Mouse (Mus musculus): ENCODE measurements around the gene Gm42688. TPM values are rescaled to one million over a fixed set of nuclear protein-coding genes. Genes with fewer than 3 reads are reported as not detected.

Gm42688 gene
- polyA plus RNA-seq (2015; fragmentation: Nextera tagmentation; extraction: Ambion mirVana), result 2.3 and 2.6 TPM in 2 replicates

DNA sequence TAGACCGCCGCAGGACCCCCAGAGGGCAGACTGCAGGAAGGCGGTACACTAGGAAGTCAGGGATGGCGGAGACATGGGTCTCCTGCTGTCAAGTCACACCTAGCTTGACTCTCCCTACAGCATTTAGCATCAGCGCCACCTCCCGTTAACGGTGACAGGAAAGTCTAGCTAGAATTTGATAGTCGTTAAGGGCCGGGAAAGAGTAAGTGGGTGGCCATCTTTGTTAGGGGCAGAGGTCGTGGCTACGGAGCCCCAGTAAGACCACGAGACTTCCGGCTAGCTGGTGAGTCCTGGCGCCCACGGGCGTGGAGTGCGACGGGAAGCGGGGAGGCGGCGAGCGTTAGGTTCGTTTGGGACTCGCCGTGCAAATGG lies at the start of gene Gm42688, which contains the start of gene Ccdc142:
TSS of gene Gm42688 (plus strand) at position 302 of the 372 bp plus-strand sequence.
TSS of gene Ccdc142 (plus strand) at position 286 of the 372 bp plus-strand sequence.
- WGBS, result 2% methylated on average over 25 of the region's 25 CpGs
- Histone ChIP-seq H3K4me3 (peak within 1 kb of the TSS; percentile 75), H3K27ac (peak within 1 kb of the TSS; percentile 70), H3K9ac (peak within 1 kb of the TSS; percentile 82), H3K4me1 (peaks cover 25% of the 10 kb centered on the region), H3K4me2 (peak within 1 kb of the TSS; percentile 100), H3K9me3 (replicated peaks) (no peaks in the 10 kb centered on the region), H3K36me3 (ENCODE audit: poor library complexity, severe bottlenecking) (0 out of 2 replicates have a peak, but pooled peaks cover 7% of the 10 kb centered on the region), H3K27me3 (peaks cover 19% of the 10 kb centered on the region)
- peak; percentile 86 for ATAC-seq

GRCm38 (mm10) chr6:83053136-83053960 lies 48.1 kb upstream of the Gm42688 start:
- H3K4me2 ChIP-seq, result peak overlapping the region; percentile 94
- H3K9me3 ChIP-seq (replicated peaks), result no peaks in the 10 kb centered on the region
- H3K4me3 ChIP-seq, result peak overlapping the region; percentile 99
- H3K27ac ChIP-seq, result peak overlapping the region; percentile 70
- peaks cover 29% of the 10 kb centered on the region for H3K4me1 ChIP-seq
- no peaks in the 10 kb centered on the region for H3K27me3 ChIP-seq
- 3% methylated on average over 26 of the region's 26 CpGs for WGBS
- peaks cover 40% of the 10 kb centered on the region for H3K36me3 ChIP-seq (ENCODE audit: poor library complexity, severe bottlenecking)
- H3K9ac ChIP-seq, result peak overlapping the region; percentile 86
- no peak for ATAC-seq

DNA sequence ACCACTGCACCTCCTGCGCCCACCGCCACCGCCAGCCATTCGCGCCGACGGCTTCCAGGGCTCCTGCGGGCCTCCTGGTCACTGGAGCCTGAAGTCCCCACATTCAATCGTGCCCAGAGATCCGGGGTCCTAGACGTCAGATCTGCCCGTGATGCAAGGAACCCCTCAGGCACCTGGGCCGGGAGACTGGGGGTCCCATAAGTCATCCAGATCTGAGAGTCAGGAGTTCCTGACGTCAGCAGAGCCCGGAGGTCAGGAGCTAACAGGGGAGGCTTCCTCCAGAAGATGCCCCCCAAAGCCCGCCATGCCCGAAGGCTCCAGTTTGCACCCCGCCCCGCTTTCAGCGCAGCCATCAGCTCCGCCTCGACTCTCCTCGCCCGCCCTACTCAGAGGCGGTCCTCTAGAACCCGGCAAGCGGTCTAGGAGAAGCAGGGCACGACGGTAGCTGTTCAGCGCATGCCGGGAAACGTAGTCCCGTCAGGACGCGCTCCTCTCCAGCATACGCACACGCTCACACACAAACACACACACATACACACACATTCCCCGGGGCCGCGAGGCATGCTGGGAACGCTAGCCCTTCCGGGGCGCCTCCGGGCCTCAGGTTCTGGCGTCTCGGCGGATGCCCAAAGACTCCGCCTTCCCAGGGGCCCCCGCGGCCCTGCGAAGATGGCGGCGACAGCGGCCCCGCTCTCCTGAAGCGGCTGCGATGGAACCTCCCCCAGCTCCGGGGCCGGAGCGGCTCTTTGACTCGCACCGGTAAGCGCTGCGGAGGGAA lies 47.2 kb upstream of the Gm42688 start, which contains the start of gene Aup1:
TSS of gene Aup1 (plus strand) at position 448 of the 778 bp plus-strand sequence.
- WGBS, result under 1% methylated on average over 64 of the region's 64 CpGs
- Histone ChIP-seq H3K27ac (peak within 1 kb of the TSS; percentile 70), H3K4me2 (peak within 1 kb of the TSS; percentile 94), H3K9me3 (replicated peaks) (no peaks in the 10 kb centered on the region), H3K36me3 (ENCODE audit: poor library complexity, severe bottlenecking) (peaks cover 40% of the 10 kb centered on the region), H3K27me3 (peaks cover 2% of the 10 kb centered on the region; the same call in 1 of the 2 replicates), H3K9ac (peak within 1 kb of the TSS; percentile 86), H3K4me1 (peaks cover 29% of the 10 kb centered on the region), H3K4me3 (peak within 1 kb of the TSS; percentile 99)
- ATAC-seq, result peak; percentile 98

GRCm38 (mm10) chr6:83054871-83055431 lies 46.5 kb upstream of the Gm42688 start, which contains the start of gene Htra2:
TSS of gene Htra2 (minus strand) at chr6:83055273.
- H3K4me3 ChIP-seq, result peak within 1 kb of the TSS; percentile 99
- H3K9ac ChIP-seq, result peak within 1 kb of the TSS; percentile 86
- H3K4me2 ChIP-seq, result peak within 1 kb of the TSS; percentile 94
- no peaks in the 10 kb centered on the region for H3K9me3 ChIP-seq (replicated peaks)
- H3K4me1 ChIP-seq, result peaks cover 29% of the 10 kb centered on the region
- peaks cover 7% of the 10 kb centered on the region; the same call in 1 of the 2 replicates for H3K27me3 ChIP-seq
- peak; percentile 39 for ATAC-seq
- WGBS, result 0% methylated on average over 44 of the region's 50 CpGs
- peak within 1 kb of the TSS; percentile 70 for H3K27ac ChIP-seq
- H3K36me3 ChIP-seq (ENCODE audit: poor library complexity, severe bottlenecking), result peaks cover 40% of the 10 kb centered on the region

DNA sequence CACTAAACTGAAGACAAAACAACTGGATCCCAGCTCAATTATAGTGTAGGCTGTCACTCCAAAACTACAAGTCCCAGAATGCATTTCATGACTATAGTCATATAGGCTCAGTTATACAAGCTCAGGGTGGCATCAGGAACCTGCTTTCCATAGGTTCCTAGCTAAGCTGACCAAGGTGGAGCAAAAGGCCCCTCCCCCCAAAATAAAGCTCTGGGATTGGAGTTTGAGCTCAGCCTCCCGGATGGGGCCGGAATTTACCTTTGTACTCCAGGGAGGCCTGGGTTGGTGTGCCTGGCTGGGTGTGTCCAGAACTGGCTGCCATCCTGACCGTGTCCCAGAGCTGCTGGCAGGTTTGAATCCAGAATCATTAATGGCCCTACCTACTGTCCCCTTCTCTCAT lies 43.6 kb upstream of the Gm42688 start, which contains the start of gene Dqx1:
TSS of gene Dqx1 (plus strand) at position 55 of the 400 bp plus-strand sequence.
- Histone ChIP-seq H3K4me1 (peaks cover 23% of the 10 kb centered on the region), H3K36me3 (ENCODE audit: poor library complexity, severe bottlenecking) (peaks cover 23% of the 10 kb centered on the region), H3K27me3 (peaks cover 32% of the 10 kb centered on the region), H3K9ac (no peak within 1 kb of the TSS), H3K4me2 (no peak within 1 kb of the TSS), H3K9me3 (replicated peaks) (no peaks in the 10 kb centered on the region), H3K27ac (no peak within 1 kb of the TSS), H3K4me3 (no peak within 1 kb of the TSS)
- no peak for ATAC-seq
- 65% methylated on average over 3 of the region's 3 CpGs for whole genome bisulfite sequencing

- Histone ChIP-seq H3K4me2 (no peak overlapping the region), H3K9ac (no peak overlapping the region), H3K27me3 (peaks cover 41% of the 10 kb centered on the region), H3K4me3 (no peak overlapping the region), H3K27ac (no peak overlapping the region), H3K9me3 (replicated peaks) (no peaks in the 10 kb centered on the region), H3K4me1 (peaks cover 14% of the 10 kb centered on the region), H3K36me3 (ENCODE audit: poor library complexity, severe bottlenecking) (peaks cover 23% of the 10 kb centered on the region)
- ATAC-seq, result no peak
- WGBS, result 72% methylated on average over 2 of the region's 2 CpGs
Observed at GRCm38 (mm10) chr6:83058725-83059124, 42.7 kb upstream of the Gm42688 start.

- H3K4me2 ChIP-seq, result no peak overlapping the region
- H3K27ac ChIP-seq, result no peak overlapping the region
- H3K4me3 ChIP-seq, result no peak overlapping the region
- no peak overlapping the region for H3K9ac ChIP-seq
- H3K36me3 ChIP-seq (ENCODE audit: poor library complexity, severe bottlenecking), result no peaks in the 10 kb centered on the region
- no peaks in the 10 kb centered on the region for H3K9me3 ChIP-seq (replicated peaks)
- H3K27me3 ChIP-seq, result peaks cover 100% of the 10 kb centered on the region
- no peak for ATAC-seq
- 40% methylated on average over 8 of the region's 8 CpGs for WGBS
- peaks cover 18% of the 10 kb centered on the region for H3K4me1 ChIP-seq
Observed at GRCm38 (mm10) chr6:83065995-83066394, 35.4 kb upstream of the Gm42688 start.

GRCm38 (mm10) chr6:83066441-83066840 lies 35.0 kb upstream of the Gm42688 start:
- WGBS, result 29% methylated on average over 6 of the region's 6 CpGs
- H3K4me3 ChIP-seq, result no peak overlapping the region
- H3K4me1 ChIP-seq, result peaks cover 22% of the 10 kb centered on the region
- no peak overlapping the region for H3K27ac ChIP-seq
- H3K36me3 ChIP-seq (ENCODE audit: poor library complexity, severe bottlenecking), result no peaks in the 10 kb centered on the region
- ATAC-seq, result no peak
- H3K4me2 ChIP-seq, result no peak overlapping the region
- H3K9me3 ChIP-seq (replicated peaks), result no peaks in the 10 kb centered on the region
- H3K9ac ChIP-seq, result no peak overlapping the region
- H3K27me3 ChIP-seq, result peaks cover 100% of the 10 kb centered on the region

DNA sequence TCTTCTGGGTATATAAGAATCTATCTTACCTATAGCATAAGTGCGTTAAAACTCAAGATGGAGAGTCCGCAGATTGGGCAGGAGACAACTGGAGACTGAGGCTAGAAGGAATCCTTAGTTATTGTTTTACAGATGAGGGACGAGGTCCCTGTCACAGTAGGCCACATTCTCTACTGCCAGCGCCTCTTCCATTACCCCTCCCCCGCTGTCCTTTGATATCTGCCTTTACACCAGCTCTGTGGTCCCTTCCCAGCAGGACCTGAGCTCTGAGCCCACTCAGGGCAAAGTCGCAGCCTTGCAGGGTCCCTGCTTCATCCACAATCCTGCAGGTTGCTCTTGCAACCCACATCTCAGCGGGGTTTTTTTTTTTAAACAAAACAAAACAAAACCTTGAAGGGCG lies 33.2 kb upstream of the Gm42688 start:
- no peak for ATAC-seq
- no peaks in the 10 kb centered on the region for H3K9me3 ChIP-seq (replicated peaks)
- no peak overlapping the region for H3K4me3 ChIP-seq
- peaks cover 28% of the 10 kb centered on the region for H3K4me1 ChIP-seq
- peaks cover 100% of the 10 kb centered on the region for H3K27me3 ChIP-seq
- no peak overlapping the region for H3K27ac ChIP-seq
- no peaks in the 10 kb centered on the region for H3K36me3 ChIP-seq (ENCODE audit: poor library complexity, severe bottlenecking)
- no peak overlapping the region for H3K4me2 ChIP-seq
- under 1% methylated on average over 8 of the region's 8 CpGs for WGBS
- H3K9ac ChIP-seq, result no peak overlapping the region

GRCm38 (mm10) chr6:83068706-83069487 lies 32.5 kb upstream of the Gm42688 start:
- Histone ChIP-seq H3K36me3 (ENCODE audit: poor library complexity, severe bottlenecking) (no peaks in the 10 kb centered on the region), H3K9ac (no peak overlapping the region), H3K4me3 (peak overlapping the region; percentile 23), H3K4me2 (peak overlapping the region; percentile 18), H3K27me3 (peaks cover 100% of the 10 kb centered on the region), H3K4me1 (peaks cover 28% of the 10 kb centered on the region), H3K9me3 (replicated peaks) (no peaks in the 10 kb centered on the region), H3K27ac (no peak overlapping the region)
- WGBS, result under 1% methylated on average over 74 of the region's 81 CpGs
- no peak for ATAC-seq

Data from forebrain, embryonic 13.5 days (tissue).